Mouse (Mus musculus) lung, adult 10 weeks (tissue): ENCODE results near the gene Trim69. TPM values are rescaled to one million over a fixed set of nuclear protein-coding genes. Genes with fewer than 3 reads are reported as not detected.

Experiments used
- polyA plus RNA-seq: library from polyadenylated mRNA; stranded (reverse); fragments of 350-450 nt; fragmentation: Illumina TruSeq; extraction: RNeasy Lipid Tissue Mini Kit (QIAGEN cat#74804); gene quantifications from one replicate; pipeline ENCODE4 v1.2.3, GENCODE M21; 2014; ENCODE audit warnings: low read depth, low replicate concordance; ENCODE audit not compliant: insufficient read depth

The Trim69 gene
- 0.13 TPM for polyA plus RNA-seq

GRCm38 (mm10) chr2:122160680-122161079, at the start of gene Trim69:
Gene Trim69, plus strand, starts transcription at chr2:122160700.

GRCm38 (mm10) chr2:122117961-122118958, 42.2 kb upstream of the Trim69 start, which contains the start of gene Spg11:
Gene Spg11, minus strand, starts transcription at chr2:122118386.

GRCm38 (mm10) chr2:122147508-122148241, 12.8 kb upstream of the Trim69 start, which contains the start of gene B2m:
Gene B2m, plus strand, starts transcription at chr2:122147686.

GRCm38 (mm10) chr2:122186106-122186505, 25.6 kb downstream of the Trim69 start, which contains the start of the genes Patl2 and Terb2:
Gene Patl2, minus strand, starts transcription at chr2:122186189.
Gene Terb2, plus strand, starts transcription at chr2:122186272.

Other genes starting within 250 kb of the Trim69 start
- gene Ctdspl2, start 204.7 kb upstream of the Trim69 start, polyA plus RNA-seq: 5.8 TPM
- not detected for gene Mageb3, start 204.6 kb upstream of the Trim69 start, polyA plus RNA-seq
- 14.9 TPM for gene Eif3j1, start 132.2 kb upstream of the Trim69 start, polyA plus RNA-seq
- 3.9 TPM for gene Spg11, start 42.3 kb upstream of the Trim69 start, polyA plus RNA-seq
- gene B2m, start 13.0 kb upstream of the Trim69 start, polyA plus RNA-seq: 2,063 TPM
- gene Patl2, start 25.5 kb downstream of the Trim69 start, polyA plus RNA-seq: not detected
- not detected for gene Terb2, start 25.6 kb downstream of the Trim69 start, polyA plus RNA-seq
- gene Sord, start 74.0 kb downstream of the Trim69 start, polyA plus RNA-seq: 34.0 TPM
- 0.13 TPM for gene Duox2, start 137.7 kb downstream of the Trim69 start, polyA plus RNA-seq
- gene Duoxa2, start 138.2 kb downstream of the Trim69 start, polyA plus RNA-seq: 0.14 TPM
- not detected for gene Duoxa1, start 153.0 kb downstream of the Trim69 start, polyA plus RNA-seq
- gene Duox1, start 155.0 kb downstream of the Trim69 start, polyA plus RNA-seq: not detected
- gene Shf, start 208.5 kb downstream of the Trim69 start, polyA plus RNA-seq: 4.3 TPM